Mouse (Mus musculus) erythroblast, embryonic 14.5 days (primary cell): ENCODE results near the gene Dgkk. TPM values are rescaled to one million over a fixed set of nuclear protein-coding genes. Genes with fewer than 3 reads are reported as not detected.
"Not testable (repeated sequence)": the region's sequence is repeated elsewhere in the genome, so short reads cannot be mapped to it uniquely, and the experiment has no call there.

Experiments used
- H3K27me3 ChIP-seq: 2 replicates; pipeline ENCODE4 v1.6.1; 2012; ENCODE audit warnings: inconsistent platforms; ENCODE audit not compliant: control insufficient read depth
- H3K36me3 ChIP-seq: 2 replicates; pipeline ENCODE4 v1.6.1; 2012; ENCODE audit warnings: mild to moderate bottlenecking, inconsistent platforms; ENCODE audit not compliant: control insufficient read depth
- H3K4me1 ChIP-seq: 2 replicates; pipeline ENCODE4 v1.6.1; 2012; ENCODE audit warnings: inconsistent platforms; ENCODE audit not compliant: control insufficient read depth
- H3K4me3 ChIP-seq: replicated peaks from 2 replicates; pipeline ENCODE3; 2012; ENCODE audit warnings: moderate library complexity, mild to moderate bottlenecking, inconsistent platforms
- H3K9me3 ChIP-seq: 2 replicates; pipeline ENCODE4 v1.6.1; 2012; ENCODE audit warnings: low read length, inconsistent platforms, mixed read lengths; ENCODE audit not compliant: control insufficient read depth
- GATA1 ChIP-seq: IDR thresholded peaks from 2 replicates; pipeline ENCODE4 v1.6.1; 2012; ENCODE audit warnings: low read length, inconsistent platforms, mixed read lengths
- TAL1 ChIP-seq: IDR thresholded peaks from 3 replicates; pipeline ENCODE4 v1.6.1; 2012; ENCODE audit warnings: low read length, inconsistent platforms, mixed read lengths
- polyA plus RNA-seq: library from polyadenylated mRNA; stranded (reverse); fragments of >175 nt; gene quantifications from 2 replicates; pipeline ENCODE4 v1.2.3, GENCODE M21; 2012

The Dgkk gene
- polyA plus RNA-seq, 1 experiment = not detected

- TF ChIP-seq GATA1 (no peak), TAL1 (no peak)
- H3K27me3 ChIP-seq = no peaks in the 10 kb centered on the region
- H3K4me3 ChIP-seq = no peak overlapping the region
- H3K36me3 ChIP-seq = no peaks in the 10 kb centered on the region
- no peaks in the 10 kb centered on the region for H3K9me3 ChIP-seq
- no peaks in the 10 kb centered on the region for H3K4me1 ChIP-seq
Observed at GRCm38 (mm10) chrX:6893933-6894332, 114.8 kb downstream of the Dgkk start.

GRCm38 (mm10) chrX:6911047-6911446, 131.9 kb downstream of the Dgkk start:
- Histone ChIP-seq H3K4me1 (no peaks in the 10 kb centered on the region), H3K36me3 (no peaks in the 10 kb centered on the region), H3K4me3 (no peak overlapping the region), H3K27me3 (no peaks in the 10 kb centered on the region), H3K9me3 (no peaks in the 10 kb centered on the region)
- no peak for TF ChIP-seq GATA1
- no peak for TF ChIP-seq TAL1

- Histone ChIP-seq H3K36me3 (no peaks in the 10 kb centered on the region), H3K4me3 (no peak overlapping the region), H3K9me3 (no peaks in the 10 kb centered on the region), H3K27me3 (no peaks in the 10 kb centered on the region), H3K4me1 (no peaks in the 10 kb centered on the region)
- TF ChIP-seq TAL1 (no peak), GATA1 (no peak)
Observed at GRCm38 (mm10) chrX:6922165-6922564, 143.1 kb downstream of the Dgkk start.

GRCm38 (mm10) chrX:6926224-6926623, 147.1 kb downstream of the Dgkk start:
- no peaks in the 10 kb centered on the region for H3K36me3 ChIP-seq
- H3K27me3 ChIP-seq = no peaks in the 10 kb centered on the region
- H3K9me3 ChIP-seq = no peaks in the 10 kb centered on the region
- TF ChIP-seq TAL1 = no peak
- no peak for TF ChIP-seq GATA1
- H3K4me3 ChIP-seq = no peak overlapping the region
- H3K4me1 ChIP-seq = no peaks in the 10 kb centered on the region

- no peaks in the 10 kb centered on the region for H3K27me3 ChIP-seq
- TF ChIP-seq GATA1 = no peak
- no peak for TF ChIP-seq TAL1
- H3K4me1 ChIP-seq = no peaks in the 10 kb centered on the region
- H3K9me3 ChIP-seq = no peaks in the 10 kb centered on the region
- H3K4me3 ChIP-seq = no peak overlapping the region
- no peaks in the 10 kb centered on the region for H3K36me3 ChIP-seq
Observed at GRCm38 (mm10) chrX:6968598-6968997, 189.5 kb downstream of the Dgkk start.

- no peak for TF ChIP-seq TAL1
- TF ChIP-seq GATA1 = no peak
- H3K36me3 ChIP-seq = no peaks in the 10 kb centered on the region
- no peaks in the 10 kb centered on the region for H3K4me1 ChIP-seq
- H3K27me3 ChIP-seq = no peaks in the 10 kb centered on the region
- H3K4me3 ChIP-seq = no peak overlapping the region
- no peaks in the 10 kb centered on the region for H3K9me3 ChIP-seq
Observed at GRCm38 (mm10) chrX:6971956-6972355, 192.8 kb downstream of the Dgkk start.

GRCm38 (mm10) chrX:6983916-6984315, 204.8 kb downstream of the Dgkk start:
- H3K9me3 ChIP-seq, H3K27me3 ChIP-seq, H3K4me1 ChIP-seq, H3K4me3 ChIP-seq, H3K36me3 ChIP-seq: not testable (repeated sequence)
